Mouse (Mus musculus): ENCODE measurements around the gene Tcf12. TPM values are rescaled to one million over a fixed set of nuclear protein-coding genes. Genes with fewer than 3 reads are reported as not detected.

Gene Tcf12
- total RNA-seq, 2 experiments from 2014 or later: 80.3 to 91.0 TPM

DNA sequence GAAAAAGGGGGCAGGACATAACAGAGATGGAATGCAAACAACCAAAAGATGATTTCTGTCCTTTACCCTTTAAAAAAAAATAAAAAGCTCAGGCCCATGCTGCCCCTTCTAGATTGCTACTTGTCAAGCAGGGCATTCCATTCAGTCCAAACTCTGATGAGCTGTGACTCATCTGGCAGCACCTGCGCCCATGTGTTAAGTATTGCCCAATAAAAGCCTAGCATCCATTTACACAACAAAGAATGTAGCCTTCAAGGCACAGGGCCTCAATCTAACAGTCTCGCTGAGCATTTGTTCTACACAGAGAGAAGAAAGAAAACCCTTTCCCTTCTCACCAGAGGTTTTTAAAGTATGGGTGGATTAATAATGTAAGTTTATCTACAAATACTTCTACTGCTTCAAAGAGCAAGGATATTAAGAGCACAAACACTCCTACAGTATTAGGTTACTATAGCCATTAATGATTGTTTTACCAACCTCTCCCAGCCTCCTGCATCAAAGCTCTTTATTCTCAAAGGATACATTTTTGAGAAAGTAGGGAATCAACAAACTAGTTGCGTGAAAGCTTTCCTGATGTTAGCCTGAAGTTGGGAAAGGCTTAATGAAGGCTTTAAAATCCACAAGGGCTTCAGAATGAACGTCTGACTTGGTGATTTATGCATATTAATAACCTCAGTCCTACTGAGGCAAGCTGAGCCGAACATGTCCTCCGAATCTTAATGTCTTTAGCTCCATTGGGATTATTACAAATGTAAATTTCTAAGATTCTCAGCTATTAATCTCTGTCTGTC lies 195.6 kb downstream of the Tcf12 start:
- DNase-seq: peak in 1 of 2 experiments; percentile 9

GRCm38 (mm10) chr9:71906522-71906921 lies 205.1 kb downstream of the Tcf12 start:
- DNase-seq: no peak

GRCm38 (mm10) chr9:71898852-71899251 lies 212.8 kb downstream of the Tcf12 start:
- DNase-seq: no peak

GRCm38 (mm10) chr9:71897399-71897798 lies 214.3 kb downstream of the Tcf12 start:
- DNase-seq: no peak

DNA sequence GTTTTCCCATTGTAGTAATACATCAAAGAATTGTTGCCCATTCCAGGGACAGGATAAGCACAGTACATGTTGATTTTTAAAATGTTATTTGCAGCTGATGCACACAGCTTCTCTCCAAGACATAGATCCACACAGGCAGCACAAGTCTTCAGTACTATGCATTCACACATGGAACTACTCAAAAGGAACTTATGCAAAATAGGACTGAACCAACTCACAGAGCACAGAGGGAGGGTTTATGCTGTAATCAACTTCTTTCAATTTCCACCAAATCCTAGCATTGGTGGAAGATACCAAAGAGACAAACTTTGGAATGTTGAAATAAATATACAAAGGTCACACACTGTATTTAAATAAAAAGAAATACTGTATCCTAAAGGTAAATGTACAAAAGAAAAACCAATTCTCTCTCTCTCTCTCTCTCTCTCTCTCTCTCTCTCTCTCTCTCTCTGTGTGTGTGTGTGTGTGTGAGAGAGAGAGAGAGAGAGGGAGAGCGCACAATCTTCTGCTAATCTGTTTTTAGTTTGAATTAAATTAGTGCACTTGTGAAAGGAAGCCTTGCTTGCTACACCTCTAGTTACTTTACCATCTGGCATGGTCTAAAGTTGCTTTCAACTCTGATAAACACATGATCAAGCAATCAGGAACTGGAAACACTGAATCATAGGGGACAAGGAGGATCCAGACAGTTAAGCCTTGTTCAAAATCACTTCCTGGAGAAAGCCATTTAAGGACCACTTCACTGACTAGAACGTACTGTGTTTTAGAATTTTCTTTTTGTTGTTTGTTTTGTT lies 215.5 kb downstream of the Tcf12 start:
- no peak for DNase-seq

GRCm38 (mm10) chr9:71895291-71895690 lies 216.4 kb downstream of the Tcf12 start:
- DNase-seq: no peak

GRCm38 (mm10) chr9:71894943-71895286 lies 216.8 kb downstream of the Tcf12 start:
- DNase-seq: no peak

- no peak for DNase-seq
These were observed 217.3 kb downstream of the Tcf12 start for GRCm38 (mm10) chr9:71894246-71894942.

DNA sequence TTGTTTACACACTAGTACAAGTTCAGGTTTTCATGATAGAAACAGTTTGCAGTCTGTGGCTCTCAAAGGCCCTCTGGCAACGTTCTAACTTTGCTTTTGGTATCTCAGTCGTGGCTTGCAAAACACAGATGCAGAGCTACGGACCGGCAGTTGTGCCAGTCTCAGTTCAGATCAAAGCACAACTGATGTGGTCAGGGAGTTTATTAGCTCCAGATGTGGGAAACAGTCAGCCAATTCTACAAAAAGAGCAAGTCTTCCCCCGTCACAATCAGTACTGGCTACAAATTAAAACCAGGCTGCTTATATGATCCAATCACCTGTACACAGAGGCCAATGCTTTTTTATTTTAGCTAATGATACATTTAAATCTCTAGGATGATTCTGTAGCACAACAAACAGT lies 223.2 kb downstream of the Tcf12 start:
- no peak for DNase-seq

DNA sequence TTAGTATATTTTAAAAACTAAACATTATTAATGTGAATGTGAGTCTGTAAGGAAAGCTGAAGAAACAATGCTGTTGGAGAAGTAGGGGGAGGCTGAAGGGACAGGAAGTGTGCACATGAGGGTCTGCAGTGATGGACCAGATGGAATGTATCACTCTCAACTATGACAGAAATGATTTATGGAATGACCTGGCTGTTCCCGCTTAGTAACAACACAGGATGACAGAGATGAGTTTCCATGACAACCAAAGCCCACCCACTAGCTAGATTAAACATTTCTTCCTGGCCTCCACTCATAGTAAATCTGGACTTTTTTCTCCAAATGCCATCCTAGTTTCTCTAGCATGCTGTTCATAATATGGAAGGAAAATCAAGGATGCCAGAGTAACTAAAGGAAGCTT lies 231.0 kb downstream of the Tcf12 start:
- DNase-seq: no peak

GRCm38 (mm10) chr9:71879972-71880371 lies 231.7 kb downstream of the Tcf12 start:
- no peak for DNase-seq

DNA sequence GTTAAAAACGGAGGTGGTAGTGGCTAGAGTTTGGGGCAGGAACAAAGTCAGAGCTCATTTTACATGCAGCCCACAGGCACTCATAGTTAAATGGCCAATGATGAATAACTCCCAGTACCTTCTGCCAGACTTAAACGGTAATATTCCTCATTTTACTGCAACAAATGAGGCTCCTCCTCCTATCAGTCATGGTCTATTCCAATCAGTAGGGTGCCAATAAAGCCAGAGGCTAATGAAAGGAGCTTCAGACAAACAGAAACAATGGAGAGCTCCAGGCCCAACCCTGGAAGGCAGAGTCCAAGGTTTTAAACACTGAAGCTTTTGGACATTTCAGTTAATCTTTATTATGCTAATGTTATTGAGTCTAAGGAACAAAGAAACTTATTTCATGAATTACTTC lies 232.3 kb downstream of the Tcf12 start:
- DNase-seq: no peak

- DNase-seq: no peak
These were observed 233.8 kb downstream of the Tcf12 start for GRCm38 (mm10) chr9:71877867-71878266.

GRCm38 (mm10) chr9:71874761-71875160 lies 236.9 kb downstream of the Tcf12 start:
- no peak for DNase-seq

- no peak for DNase-seq
These were observed 237.6 kb downstream of the Tcf12 start for GRCm38 (mm10) chr9:71874035-71874572.

DNA sequence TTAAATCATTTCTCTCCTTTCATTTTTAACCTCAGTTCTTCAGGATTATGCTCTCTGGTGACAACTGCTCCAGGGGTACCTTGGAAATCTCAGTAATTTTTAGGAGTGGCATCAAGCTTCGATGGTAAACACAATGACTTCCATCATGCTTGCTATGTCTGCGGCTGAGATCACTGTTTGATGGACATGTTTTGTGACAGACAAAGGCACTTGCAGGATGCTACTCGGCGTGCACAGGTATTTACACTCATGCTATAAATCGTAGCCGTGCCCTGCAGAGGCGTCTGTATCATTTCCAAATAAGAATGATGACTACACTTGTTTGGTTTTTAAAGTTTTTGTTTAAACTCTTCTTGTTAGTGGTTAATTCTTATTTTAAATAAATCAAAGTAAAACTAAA lies 248.3 kb downstream of the Tcf12 start:
- no peak for DNase-seq

DNA sequence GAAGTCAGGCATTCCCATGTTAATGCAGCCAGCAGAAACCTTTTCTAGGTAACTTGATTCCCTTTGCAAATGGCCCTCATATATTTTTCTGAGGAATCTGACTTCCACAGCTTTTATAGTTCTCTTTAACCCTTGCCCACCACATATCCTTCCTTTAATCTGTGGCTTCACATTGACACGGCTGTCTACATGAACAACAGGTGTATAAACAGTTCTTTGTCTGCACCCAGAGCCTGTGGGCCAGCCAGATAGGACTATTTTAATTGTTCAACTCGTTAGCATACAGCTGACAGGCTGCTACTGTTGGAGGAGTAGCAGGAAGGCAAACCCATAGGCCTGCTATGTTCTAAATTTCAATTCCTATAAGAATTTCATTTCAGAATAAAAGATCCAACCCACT lies 250.0 kb downstream of the Tcf12 start:
- no peak for DNase-seq

- DNase-seq: no peak
These were observed 253.7 kb downstream of the Tcf12 start for GRCm38 (mm10) chr9:71857926-71858325.

- DNase-seq: no peak
These were observed 257.8 kb downstream of the Tcf12 start for GRCm38 (mm10) chr9:71853904-71854303.

- no peak for DNase-seq
These were observed 261.4 kb downstream of the Tcf12 start for GRCm38 (mm10) chr9:71850283-71850682.

- no peak for DNase-seq
These were observed 263.3 kb downstream of the Tcf12 start for GRCm38 (mm10) chr9:71848392-71848791.

GRCm38 (mm10) chr9:71847921-71848320 lies 263.8 kb downstream of the Tcf12 start:
- DNase-seq: no peak

GRCm38 (mm10) chr9:71841850-71842249 lies 269.8 kb downstream of the Tcf12 start:
- DNase-seq: no peak

Data from adrenal gland, postnatal 36 days (tissue).